Mouse (Mus musculus) small intestine, adult 2 months (tissue): ENCODE measurements at regions not wholly inside any gene's neighbourhood (a gene's known extent, or its start where the extent isn't known, plus 50 kb on each side); places are given as distances from the start of the nearest gene placed in this dataset.

Experiments used
- CTCF ChIP-seq: fragments of 200-500 bp; IDR thresholded peaks from 2 replicates; pipeline ENCODE4 v1.5.1; 2012; ENCODE audit warnings: low read depth, mild to moderate bottlenecking, control low read depth, inconsistent platforms, low read length, moderate library complexity, mixed read lengths; ENCODE audit not compliant: insufficient replicate concordance, insufficient read length; ENCODE audit errors: extremely low read depth
- POLR2A ChIP-seq: fragments of 200-500 bp; IDR thresholded peaks from 2 replicates; pipeline ENCODE4 v1.6.1; 2012; ENCODE audit warnings: low read depth, mild to moderate bottlenecking, control low read depth, inconsistent platforms, low read length, moderate library complexity

GRCm38 (mm10) chr17:9127866-9128265 lies 139.7 kb downstream of the 1700010I14Rik start:
- TF ChIP-seq CTCF (no peak), POLR2A (no peak)
